ENCODE assay signal across 22 mouse cellular contexts in genomic region chr12:81074941-81075340, GRCm38 (mm10). TPM values are rescaled to one million over a fixed set of nuclear protein-coding genes. Genes with fewer than 3 reads are reported as not detected.
A peak's percentile ranks its signal among the peaks of the same experiment; 100 is the strongest.
DNase-seq lines count a peak whose midpoint lies in the region; ATAC-seq and TF ChIP-seq lines count a peak whose summit lies in the region.
"Had no signal": no experiment of that assay in that cellular context is flagged by ENCODE, and none has a peak within 500 bp of the region (broad histone marks: within the 10 kb centered on the region; RNA-seq: fewer than 3 reads in every experiment).

No protein-coding gene starts in this region.

- TF ChIP-seq CTCF in G1E (IDR thresholded peaks at IDR 0.05; ENCODE audit: low read depth, low read length): no peak
- no peak for TF ChIP-seq CTCF in stomach, postnatal 0 days (IDR thresholded peaks at IDR 0.05; ENCODE audit: low read depth)

- H3K9me3 ChIP-seq in G1E (replicated peaks): peaks cover 22% of the 10 kb centered on the region
- H3K9me3 ChIP-seq in stomach, postnatal 0 days (ENCODE audit: control insufficient read depth, low read length): no peaks in the 10 kb centered on the region
- H3K9me3 ChIP-seq: forebrain, embryonic 15.5 days had no signal

- no peak overlapping the region for H3K4me2 ChIP-seq in stomach, postnatal 0 days (replicated peaks; ENCODE audit: low read depth)
- H3K4me2 ChIP-seq: embryonic facial prominence, embryonic 12.5 days; forebrain, embryonic 13.5 days; forebrain, embryonic 15.5 days had no signal

- no peak overlapping the region for H3K4me3 ChIP-seq in G1E (ENCODE audit: low read depth, low read length)
- no peak overlapping the region for H3K4me3 ChIP-seq in stomach, postnatal 0 days (ENCODE audit: low read depth, low read length)
- H3K4me3 ChIP-seq: embryonic facial prominence, embryonic 10.5 days; embryonic facial prominence, embryonic 12.5 days; forebrain, embryonic 13.5 days; forebrain, embryonic 15.5 days had no signal

- ATAC-seq in G1E (ENCODE audit: extremely low read depth, insufficient number of reproducible peaks, low FRiP score, poor library complexity, severe bottlenecking): peak; percentile 64
- no peak for ATAC-seq in stomach, postnatal 0 days (ENCODE audit: low FRiP score, low TSS enrichment)
- ATAC-seq: activated CD4-positive, CD25-positive, alpha-beta regulatory T cell, adult 4 months; CD4-positive, CD25-positive, alpha-beta regulatory T cell, adult 4 months; forebrain, embryonic 13.5 days; forebrain, embryonic 15.5 days; forebrain, postnatal 0 days; Patski had no signal

- DNase-seq in heart, adult 11 months: peak; percentile 74
- DNase-seq in heart, postnatal 14 days: no peak
- DNase-seq in G1E (ENCODE audit: low spot score): no peak
- DNase-seq in stomach, postnatal 0 days (ENCODE audit: low spot score): no peak
- DNase-seq in kidney, adult 11 months: no peak
- DNase-seq: adrenal gland, adult 8-10 months; adrenal gland, postnatal 14 days; B cell, adult 2 months; cerebellum, adult 11 months; cerebellum, adult 18-20 months; cerebellum, adult 8-10 months; cerebellum, adult 9-11 months; cerebellum, postnatal 14 days; forebrain, postnatal 0 days had no signal

- H3K27ac ChIP-seq in stomach, postnatal 0 days (replicated peaks): peak overlapping the region; percentile 36
- H3K27ac ChIP-seq: embryonic facial prominence, embryonic 10.5 days; embryonic facial prominence, embryonic 12.5 days; forebrain, embryonic 13.5 days; forebrain, embryonic 15.5 days had no signal

- intact Hi-C loops in heart, postnatal 14 days (cut with DNase I): no loop called here

- 70% methylated on average over 3 of the region's 3 CpGs for WGBS in stomach, postnatal 0 days

- no peak for TF ChIP-seq EP300 in stomach, postnatal 0 days (optimal IDR thresholded peaks at IDR 0.05)

- H3K36me3 ChIP-seq in G1E (replicated peaks): peaks cover 88% of the 10 kb centered on the region
- H3K36me3 ChIP-seq in stomach, postnatal 0 days (ENCODE audit: control insufficient read depth, insufficient read depth, low read length): no peaks in the 10 kb centered on the region
- H3K36me3 ChIP-seq: forebrain, embryonic 15.5 days had no signal

- no peaks in the 10 kb centered on the region for H3K27me3 ChIP-seq in G1E (ENCODE audit: insufficient read depth, low read length)
- no peaks in the 10 kb centered on the region for H3K27me3 ChIP-seq in stomach, postnatal 0 days (ENCODE audit: control insufficient read depth, insufficient read depth, low read length)
- H3K27me3 ChIP-seq: CH12.LX; embryonic facial prominence, embryonic 12.5 days; forebrain, embryonic 13.5 days; forebrain, embryonic 15.5 days had no signal

- H3K4me1 ChIP-seq in G1E (ENCODE audit: insufficient read depth, low read depth, low read length): peaks cover 24% of the 10 kb centered on the region
- no peaks in the 10 kb centered on the region for H3K4me1 ChIP-seq in stomach, postnatal 0 days (replicated peaks; ENCODE audit: control insufficient read depth, insufficient read depth)
- H3K4me1 ChIP-seq: embryonic facial prominence, embryonic 12.5 days; forebrain, embryonic 13.5 days; forebrain, embryonic 15.5 days had no signal

- no peak overlapping the region for H3K9ac ChIP-seq in stomach, postnatal 0 days (ENCODE audit: low read length)
- H3K9ac ChIP-seq: embryonic facial prominence, embryonic 12.5 days; forebrain, embryonic 13.5 days; forebrain, embryonic 15.5 days; forebrain, postnatal 0 days had no signal

RNA-seq across cellular contexts. Expression of gene Smoc1, which starts 48.3 kb away (rescaled TPM):
- 1 to 10 TPM; 5.5 to 7.5 TPM for total RNA-seq in heart, postnatal 14 days (2021)
- 33.8 and 36.3 TPM in 2 replicates for total RNA-seq in G1E (2014; fragmentation: Nextera tagmentation)
- total RNA-seq in G1E (2017): 28.1 and 28.3 TPM in 2 replicates
- 7.4 and 10.6 TPM in 2 replicates for polyA plus RNA-seq in G1E (2012)
- polyA plus RNA-seq in stomach, postnatal 0 days (2015; fragmentation: Nextera tagmentation; extraction: Ambion mirVana): 0.65 and 1.0 TPM in 2 replicates
